Mouse (Mus musculus) heart, embryonic 14.5 days (tissue): Measurements from ENCODE around the gene Cdc42ep4. TPM values are rescaled to one million over a fixed set of nuclear protein-coding genes. Genes with fewer than 3 reads are reported as not detected.

Source experiments
- ATAC-seq: fragments of 200-750 bp; cut with Nextera tagmentation; 2 replicates; pipeline ENCODE4 v1.8.0; 2017; ENCODE audit warnings: low read depth, moderate TSS enrichment; ENCODE audit not compliant: insufficient number of reproducible peaks, insufficient read depth, low FRiP score
- H3K27ac ChIP-seq, 2 experiments: fragments of 200-500 bp in 1 of 2; fragments of 300-500 bp in 1 of 2; sonication (generic) in 1 of 2; replicated peaks in 1 of 2; 2 replicates each; pipeline ENCODE4 v1.5.1; 2012 to 2014; ENCODE audit warnings: low read depth in 2 of 2, low read length in 2 of 2, control low read depth in 1 of 2, mild to moderate bottlenecking in 1 of 2, mixed read lengths in 1 of 2; ENCODE audit not compliant: control insufficient read depth in 1 of 2, insufficient read depth in 1 of 2
- H3K27me3 ChIP-seq: fragments of 300-500 bp; sonication (generic); 2 replicates; pipeline ENCODE4 v1.6.1; 2014; ENCODE audit warnings: mild to moderate bottlenecking, low read length, control low read depth; ENCODE audit not compliant: control insufficient read depth, insufficient read depth
- H3K36me3 ChIP-seq: fragments of 300-500 bp; sonication (generic); 2 replicates; pipeline ENCODE4 v1.6.1; 2014; ENCODE audit warnings: mild to moderate bottlenecking, control low read depth, low read length, mixed read lengths; ENCODE audit not compliant: control insufficient read depth, insufficient read depth
- H3K4me1 ChIP-seq, 2 experiments: fragments of 200-500 bp in 1 of 2; fragments of 300-500 bp in 1 of 2; sonication (generic) in 1 of 2; 2 replicates each; pipeline ENCODE4 v1.6.1; 2012 to 2014; ENCODE audit warnings: low read length in 2 of 2, control low read depth in 1 of 2, mixed read lengths in 1 of 2; ENCODE audit not compliant: control insufficient read depth in 2 of 2, insufficient read depth in 2 of 2
- H3K4me2 ChIP-seq: fragments of 300-500 bp; sonication (generic); 2 replicates; pipeline ENCODE4 v1.6.1; 2014; ENCODE audit warnings: mild to moderate bottlenecking, low read length
- H3K4me3 ChIP-seq, 2 experiments: fragments of 200-500 bp in 1 of 2; fragments of 300-500 bp in 1 of 2; sonication (generic) in 1 of 2; 2 replicates each; pipeline ENCODE4 v1.5.1; 2012 to 2014; ENCODE audit warnings: low read length in 2 of 2, mild to moderate bottlenecking in 2 of 2, control low read depth in 1 of 2, low read depth in 1 of 2, moderate library complexity in 1 of 2; ENCODE audit not compliant: control insufficient read depth in 1 of 2, insufficient read depth in 1 of 2
- H3K9ac ChIP-seq: fragments of 300-500 bp; sonication (generic); 2 replicates; pipeline ENCODE4 v1.6.1; 2014; ENCODE audit warnings: mild to moderate bottlenecking, low read length
- H3K9me3 ChIP-seq: fragments of 300-500 bp; sonication (generic); 2 replicates; pipeline ENCODE4 v1.6.1; 2016; ENCODE audit warnings: low read length, control low read depth; ENCODE audit not compliant: control insufficient read depth
- WGBS: fragments of 180-500 bp; shearing (Covaris S2); extraction: QIAGEN DNeasy Blood & Tissue Kit; methylation state at CpG from one replicate; pipeline ENCODE4 v1.1.7; 2014; 5-methylcytosine and 5-hydroxymethylcytosine counted together
- polyA plus RNA-seq: library from polyadenylated mRNA; unstranded; fragments of >200 nt; fragmentation: Nextera tagmentation; extraction: Ambion mirVana; gene quantifications from 2 replicates; pipeline ENCODE4 v1.2.1, GENCODE M21; 2014

The Cdc42ep4 gene
- polyA plus RNA-seq, 1 experiment from 2014 or later = 16.8 TPM

DNA sequence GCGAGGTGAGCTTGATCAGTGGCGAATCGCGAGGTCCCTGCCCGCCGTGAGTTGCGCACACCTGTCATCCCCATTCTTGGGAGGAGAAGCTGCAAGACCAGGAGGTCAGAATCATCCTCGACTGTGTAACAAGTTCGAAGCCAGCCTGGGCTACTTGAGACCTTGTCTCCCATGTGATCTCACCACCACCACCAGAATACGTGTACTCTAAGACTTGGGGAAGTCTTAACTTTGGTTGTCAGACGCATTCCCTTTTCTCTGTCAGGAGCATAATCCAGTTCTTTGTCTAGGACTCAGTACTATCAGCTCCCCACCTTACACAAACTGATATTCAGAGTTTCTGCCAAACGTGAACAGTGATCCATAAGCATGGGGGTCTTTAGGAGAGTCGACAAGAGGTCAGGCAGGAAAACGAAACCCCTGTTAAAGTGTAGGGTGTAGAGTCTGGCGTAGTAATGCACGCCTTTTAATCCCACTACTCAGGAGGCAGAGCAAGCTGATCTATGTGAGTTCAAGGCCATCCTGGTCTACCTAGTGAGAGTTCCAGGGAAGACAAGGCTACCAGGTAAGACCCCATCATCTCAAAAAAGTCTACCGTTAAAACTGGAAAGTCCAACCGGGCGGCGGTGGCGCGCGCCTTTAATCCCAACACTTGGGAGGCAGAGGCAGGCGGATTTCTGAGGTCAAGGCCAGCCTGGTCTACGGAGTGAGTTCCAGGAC is 66.8 kb downstream of the Cdc42ep4 start:
- peak overlapping the region; percentile 87 to 91 for H3K4me3 ChIP-seq
- 40% methylated on average over 25 of the region's 25 CpGs for WGBS
- no peak for ATAC-seq
- peak overlapping the region; percentile 84 for H3K4me2 ChIP-seq
- peaks cover 30% of the 10 kb centered on the region for H3K36me3 ChIP-seq
- H3K9me3 ChIP-seq = no peaks in the 10 kb centered on the region
- peak overlapping the region in 1 of 2 experiments; percentile 96; a peak in 2 of 4 replicates for H3K27ac ChIP-seq
- no peaks in the 10 kb centered on the region for H3K27me3 ChIP-seq
- peak overlapping the region; percentile 93 for H3K9ac ChIP-seq
- peaks cover 6 to 30% of the 10 kb centered on the region in 2 experiments for H3K4me1 ChIP-seq

DNA sequence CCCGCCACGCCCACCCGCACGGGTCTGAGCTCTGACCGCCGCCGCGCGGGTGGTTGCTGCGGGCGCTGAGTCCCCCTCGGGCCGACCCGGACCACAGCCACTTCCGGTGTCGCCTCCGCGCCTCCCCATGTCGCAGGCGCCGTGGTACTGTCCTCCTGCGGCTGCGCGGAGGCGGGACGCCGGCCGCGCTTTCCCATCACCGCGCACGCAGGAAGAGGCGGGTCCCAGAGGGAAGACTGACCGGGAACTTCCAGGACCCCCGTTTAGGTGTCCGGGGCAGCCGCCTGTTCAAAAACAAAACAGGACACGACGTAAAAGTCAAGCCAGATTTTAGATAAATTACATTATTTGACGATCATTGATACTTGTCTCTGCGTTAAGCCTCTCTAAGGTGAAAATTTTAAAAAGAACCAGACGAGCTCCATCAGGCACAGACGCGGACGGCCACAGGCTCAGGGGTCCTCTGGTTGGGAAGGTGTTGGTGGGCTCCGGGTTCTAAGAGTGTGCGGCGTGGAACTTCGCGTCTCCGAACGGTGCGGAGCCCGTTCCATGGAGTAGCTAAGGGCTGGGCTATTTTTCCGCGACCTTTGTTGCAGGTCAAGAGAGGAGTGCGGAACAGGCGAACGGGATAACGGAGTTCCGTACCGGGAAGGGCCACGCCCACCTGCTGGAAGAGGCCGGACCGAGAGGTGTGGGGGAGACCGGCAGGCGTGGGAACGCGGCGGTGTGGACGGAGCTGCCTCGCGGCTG is 67.5 kb downstream of the Cdc42ep4 start, which contains the start of the genes Fam104a and D11Wsu47e:
Gene Fam104a, minus strand, starts transcription at position 199 of the 750 bp plus-strand sequence.
Gene D11Wsu47e, plus strand, starts transcription at position 456 of the 750 bp plus-strand sequence.
- H3K27me3 ChIP-seq = no peaks in the 10 kb centered on the region
- ATAC-seq = peak; percentile 94
- H3K4me2 ChIP-seq = peak within 1 kb of the TSS; percentile 84
- no peaks in the 10 kb centered on the region for H3K9me3 ChIP-seq
- H3K27ac ChIP-seq = peak within 1 kb of the TSS; percentile 96
- peak within 1 kb of the TSS; percentile 87 to 97 for H3K4me3 ChIP-seq
- H3K4me1 ChIP-seq = peaks cover 6 to 32% of the 10 kb centered on the region in 2 experiments
- H3K9ac ChIP-seq = peak within 1 kb of the TSS; percentile 93
- H3K36me3 ChIP-seq = peaks cover 23% of the 10 kb centered on the region
- WGBS = under 1% methylated on average over 53 of the region's 73 CpGs

DNA sequence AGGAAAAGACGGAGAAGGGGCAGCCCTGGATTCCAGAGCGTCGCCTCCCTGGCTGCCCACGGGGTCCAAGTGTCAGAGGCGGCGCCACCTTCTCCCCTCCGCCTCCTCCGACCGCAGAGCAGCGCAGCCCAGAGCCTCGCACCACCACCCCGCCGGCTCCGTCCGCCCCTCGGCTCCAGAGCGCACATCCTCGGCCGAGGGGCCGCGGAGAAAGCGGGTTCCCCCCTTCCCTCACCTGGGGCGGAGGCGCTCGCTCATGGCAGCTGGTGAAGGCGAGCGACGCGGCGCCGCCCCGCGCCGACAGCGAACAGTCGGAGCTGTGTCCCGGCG is 68.1 kb downstream of the Cdc42ep4 start:
- no peaks in the 10 kb centered on the region for H3K27me3 ChIP-seq
- H3K9ac ChIP-seq = peak overlapping the region; percentile 93
- H3K9me3 ChIP-seq = no peaks in the 10 kb centered on the region
- H3K4me1 ChIP-seq = peaks cover 6 to 34% of the 10 kb centered on the region in 2 experiments
- peak overlapping the region; percentile 96 for H3K27ac ChIP-seq
- H3K36me3 ChIP-seq = peaks cover 18% of the 10 kb centered on the region
- WGBS = 1% methylated on average over 17 of the region's 38 CpGs
- peak overlapping the region; percentile 87 to 97 for H3K4me3 ChIP-seq
- ATAC-seq = peak; percentile 60
- peak overlapping the region; percentile 78 for H3K4me2 ChIP-seq

DNA sequence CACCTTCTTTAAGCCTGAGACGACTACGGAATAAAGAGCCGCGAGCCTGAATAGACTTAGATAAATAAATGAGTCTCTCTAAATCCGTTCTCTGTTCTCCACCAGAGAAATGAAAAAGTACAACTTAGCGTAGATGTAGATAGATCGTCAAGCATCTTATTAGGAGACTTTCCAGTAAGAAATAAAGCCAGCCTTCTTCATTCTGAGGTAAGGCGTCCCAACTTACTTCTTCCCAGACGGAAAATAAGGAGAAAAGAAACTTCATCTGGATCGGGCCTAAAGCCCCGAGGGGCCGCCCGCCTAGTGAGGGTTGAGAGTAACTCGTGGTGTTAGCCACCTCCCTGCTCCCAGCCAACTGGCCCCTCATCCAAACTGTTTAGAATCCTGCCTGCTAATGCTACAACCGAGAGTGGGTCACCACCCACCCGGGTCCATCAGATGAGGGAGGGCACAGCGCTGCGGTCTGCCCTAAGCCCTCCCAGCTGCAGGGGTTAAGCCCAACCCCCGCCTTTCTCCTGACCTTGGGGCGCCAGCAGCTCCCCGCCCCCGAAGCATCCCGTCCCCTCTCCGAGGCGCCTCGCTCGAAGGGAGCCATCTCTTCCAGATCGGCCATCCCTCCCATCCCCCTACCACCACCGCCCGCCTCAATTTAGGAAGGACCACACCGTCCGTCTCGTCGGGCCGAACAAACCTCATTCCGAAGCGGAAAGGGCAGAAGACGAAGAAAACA is 68.6 kb downstream of the Cdc42ep4 start:
- ATAC-seq = peak; percentile 54
- H3K27ac ChIP-seq = peak overlapping the region; percentile 96
- H3K4me2 ChIP-seq = peak overlapping the region; percentile 78
- WGBS = 2% methylated on average over 37 of the region's 38 CpGs
- H3K9me3 ChIP-seq = no peaks in the 10 kb centered on the region
- H3K4me3 ChIP-seq = peak overlapping the region; percentile 87 to 97
- H3K36me3 ChIP-seq = peaks cover 12% of the 10 kb centered on the region
- no peaks in the 10 kb centered on the region for H3K27me3 ChIP-seq
- peaks cover 6 to 40% of the 10 kb centered on the region in 2 experiments for H3K4me1 ChIP-seq
- H3K9ac ChIP-seq = peak overlapping the region; percentile 93

DNA sequence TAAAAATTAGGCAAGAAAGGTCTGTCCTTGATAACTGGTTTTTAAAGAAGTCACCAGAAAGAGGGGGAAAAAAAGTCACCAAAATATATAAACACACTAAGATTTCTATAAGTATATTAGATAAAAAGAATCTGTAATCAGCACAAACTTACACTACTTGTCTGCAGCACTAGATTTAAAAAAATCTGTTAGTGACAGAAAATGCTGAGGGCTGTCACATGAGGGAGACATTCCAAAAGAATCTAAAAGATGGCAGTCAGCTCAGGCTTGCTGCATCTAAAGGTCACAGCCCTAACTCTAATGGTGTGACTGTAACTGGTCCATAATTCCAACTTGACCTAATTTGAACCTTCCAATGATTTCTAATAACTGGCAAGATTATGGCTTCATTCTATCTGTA is 69.7 kb downstream of the Cdc42ep4 start:
- Histone ChIP-seq H3K9me3 (no peaks in the 10 kb centered on the region), H3K27me3 (no peaks in the 10 kb centered on the region), H3K36me3 (peaks cover 13% of the 10 kb centered on the region), H3K9ac (peak overlapping the region; percentile 93), H3K27ac (no peak overlapping the region), H3K4me1 (peaks cover 9 to 42% of the 10 kb centered on the region in 2 experiments), H3K4me2 (peak overlapping the region; percentile 78), H3K4me3 (peak overlapping the region in 1 of 2 experiments; percentile 87; a peak in 2 of 4 replicates)
- ATAC-seq = no peak

DNA sequence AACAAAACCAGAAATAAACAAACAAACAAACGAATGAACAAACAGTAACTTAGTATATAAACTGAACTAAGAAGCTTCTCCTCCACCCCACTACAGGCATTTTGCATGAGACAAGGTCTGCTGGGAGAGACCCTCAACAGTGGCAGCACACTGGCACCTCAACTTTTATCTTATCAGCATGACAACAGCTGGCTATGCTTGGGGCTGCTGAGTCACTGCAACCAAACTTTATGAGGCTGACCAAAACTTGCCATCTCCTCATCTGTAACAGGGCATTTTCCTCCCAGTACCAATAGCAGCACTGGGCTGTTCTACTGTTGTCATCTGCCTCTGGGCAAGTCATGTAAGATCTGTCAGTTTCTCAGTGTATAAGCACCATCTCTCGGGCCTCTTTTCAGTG is 70.7 kb downstream of the Cdc42ep4 start:
- WGBS = 60% methylated on average over 2 of the region's 2 CpGs
- Histone ChIP-seq H3K27ac (no peak overlapping the region), H3K4me3 (no peak overlapping the region), H3K9me3 (no peaks in the 10 kb centered on the region), H3K4me2 (peak overlapping the region; percentile 78; the same call in 1 of the 2 replicates), H3K27me3 (no peaks in the 10 kb centered on the region), H3K36me3 (peaks cover 18% of the 10 kb centered on the region), H3K9ac (peak overlapping the region; percentile 45; the same call in 1 of the 2 replicates), H3K4me1 (peaks cover 9 to 42% of the 10 kb centered on the region in 2 experiments)
- ATAC-seq = no peak

DNA sequence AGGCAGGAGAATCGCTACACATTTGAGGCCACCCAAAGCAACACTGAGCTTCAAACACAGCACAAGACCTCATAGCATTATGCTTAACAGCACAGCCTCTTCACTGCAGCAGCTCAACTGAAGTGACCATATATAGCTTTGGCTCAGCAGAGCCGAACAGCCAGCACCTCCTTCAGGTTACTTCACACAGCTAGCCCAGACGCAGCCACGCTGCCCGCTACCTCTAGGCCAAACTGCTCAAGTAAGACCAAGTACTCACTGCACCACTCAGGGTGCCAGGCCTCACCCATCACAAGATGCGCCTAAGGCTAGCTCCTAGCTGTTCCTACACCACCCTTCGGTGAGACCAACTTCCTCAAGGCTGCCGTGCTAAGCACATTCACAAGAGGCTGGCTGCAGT is 73.3 kb downstream of the Cdc42ep4 start:
- Histone ChIP-seq H3K4me1 (peaks cover 10 to 43% of the 10 kb centered on the region in 2 experiments), H3K27ac (peak overlapping the region; percentile 75 to 79), H3K27me3 (no peaks in the 10 kb centered on the region), H3K4me3 (no peak overlapping the region), H3K4me2 (0 out of 2 replicates have a peak overlapping the region, but pooled peaks have one; percentile 37), H3K9me3 (no peaks in the 10 kb centered on the region), H3K36me3 (peaks cover 44% of the 10 kb centered on the region), H3K9ac (peak overlapping the region; percentile 52; the same call in 1 of the 2 replicates)
- WGBS = 45% methylated on average over 8 of the region's 8 CpGs
- no peak for ATAC-seq
